Mouse (Mus musculus): Measurements from ENCODE around the gene Il25. TPM values are rescaled to one million over a fixed set of nuclear protein-coding genes. Genes with fewer than 3 reads are reported as not detected.

The Il25 gene
- polyA plus RNA-seq, 1 experiment from 2014 or later, result not detected

GRCm38 (mm10) chr14:54908682-54909081 lies 23.8 kb upstream of the Il25 start:
- no peak overlapping the region for H3K4me2 ChIP-seq
- no peaks in the 10 kb centered on the region for H3K9me3 ChIP-seq
- H3K27ac ChIP-seq (replicated peaks), result no peak overlapping the region
- H3K4me3 ChIP-seq, result no peak overlapping the region
- H3K4me1 ChIP-seq, result peaks cover 28% of the 10 kb centered on the region
- H3K36me3 ChIP-seq, result peaks cover 63% of the 10 kb centered on the region
- no peak for ATAC-seq (ENCODE audit: extremely low read depth, insufficient number of reproducible peaks, low FRiP score, low TSS enrichment)
- WGBS, result 69% methylated on average over 7 of the region's 7 CpGs
- H3K27me3 ChIP-seq (replicated peaks), result peaks cover 4% of the 10 kb centered on the region; the same call in 1 of the 2 replicates
- peak overlapping the region; percentile 42; the same call in 1 of the 2 replicates for H3K9ac ChIP-seq

GRCm38 (mm10) chr14:54912109-54912850 lies 20.2 kb upstream of the Il25 start:
- peak overlapping the region; percentile 77 for H3K4me3 ChIP-seq
- peak overlapping the region; percentile 74 for H3K27ac ChIP-seq (replicated peaks)
- ATAC-seq (ENCODE audit: extremely low read depth, insufficient number of reproducible peaks, low FRiP score, low TSS enrichment), result peak; percentile 18; the same call in 1 of the 2 replicates
- H3K4me2 ChIP-seq, result peak overlapping the region; percentile 94
- H3K4me1 ChIP-seq, result peaks cover 29% of the 10 kb centered on the region
- WGBS, result 2% methylated on average over 59 of the region's 69 CpGs
- no peaks in the 10 kb centered on the region for H3K9me3 ChIP-seq
- peaks cover 50% of the 10 kb centered on the region for H3K36me3 ChIP-seq
- H3K9ac ChIP-seq, result peak overlapping the region; percentile 91
- peaks cover 4% of the 10 kb centered on the region; the same call in 1 of the 2 replicates for H3K27me3 ChIP-seq (replicated peaks)

DNA sequence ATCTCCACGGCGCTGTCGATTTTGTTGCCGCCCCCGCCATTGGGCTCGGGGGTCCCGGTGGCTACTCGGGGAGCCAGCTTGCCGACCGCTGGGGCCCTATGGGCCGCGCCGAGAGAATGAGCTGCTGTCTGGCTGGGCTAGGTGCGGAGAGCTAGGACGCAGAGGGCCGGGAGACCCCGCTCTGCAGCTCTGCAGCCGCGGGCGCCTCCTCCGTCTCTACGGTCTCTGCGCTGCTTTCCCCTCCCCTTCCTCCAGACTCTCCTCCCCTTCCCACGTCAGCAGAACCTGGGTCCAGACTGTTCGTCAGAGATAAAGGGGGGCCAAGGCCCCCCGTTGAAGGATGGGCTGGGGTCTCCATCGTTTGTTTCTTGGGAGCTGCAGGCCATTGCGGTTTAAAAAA lies 19.6 kb upstream of the Il25 start, which contains the start of gene Slc22a17:
Gene Slc22a17 (minus strand): TSS at position 247 of the 400 bp plus-strand sequence.
- peak within 1 kb of the TSS; percentile 94 for H3K4me2 ChIP-seq
- ATAC-seq (ENCODE audit: extremely low read depth, insufficient number of reproducible peaks, low FRiP score, low TSS enrichment), result peak; percentile 28; the same call in 1 of the 2 replicates
- H3K9me3 ChIP-seq, result no peaks in the 10 kb centered on the region
- H3K4me3 ChIP-seq, result peak within 1 kb of the TSS; percentile 77
- WGBS, result 1% methylated on average over 26 of the region's 28 CpGs
- H3K4me1 ChIP-seq, result peaks cover 29% of the 10 kb centered on the region
- H3K9ac ChIP-seq, result peak within 1 kb of the TSS; percentile 91
- H3K27me3 ChIP-seq (replicated peaks), result peaks cover 4% of the 10 kb centered on the region; the same call in 1 of the 2 replicates
- peaks cover 49% of the 10 kb centered on the region for H3K36me3 ChIP-seq
- H3K27ac ChIP-seq (replicated peaks), result peak within 1 kb of the TSS; percentile 74

DNA sequence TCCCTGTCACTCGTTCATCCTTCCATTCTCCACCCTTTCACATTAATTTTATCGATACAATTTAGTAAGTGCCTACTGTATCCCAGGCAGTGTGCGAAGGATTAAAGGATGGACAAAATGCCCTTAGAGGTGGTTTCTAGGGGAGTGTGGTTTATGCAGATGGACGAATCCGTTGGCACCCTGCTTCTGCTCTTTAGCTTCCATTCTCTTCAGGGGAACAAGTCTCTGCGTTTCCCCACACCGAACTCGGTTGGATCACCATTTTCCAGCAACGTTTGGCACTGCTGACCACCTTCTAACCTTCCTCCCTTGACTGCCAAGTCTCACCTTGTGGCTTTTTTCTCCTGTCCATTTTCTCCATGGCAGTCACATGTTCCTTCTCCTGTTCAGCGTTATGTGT lies 19.2 kb upstream of the Il25 start:
- no peak for ATAC-seq (ENCODE audit: extremely low read depth, insufficient number of reproducible peaks, low FRiP score, low TSS enrichment)
- Histone ChIP-seq H3K9ac (peak overlapping the region; percentile 91), H3K27me3 (replicated peaks) (peaks cover 4% of the 10 kb centered on the region; the same call in 1 of the 2 replicates), H3K4me2 (peak overlapping the region; percentile 94), H3K9me3 (no peaks in the 10 kb centered on the region), H3K27ac (replicated peaks) (peak overlapping the region; percentile 74; the same call in 1 of the 2 replicates), H3K36me3 (peaks cover 48% of the 10 kb centered on the region), H3K4me1 (peaks cover 29% of the 10 kb centered on the region), H3K4me3 (peak overlapping the region; percentile 77)
- WGBS, result 15% methylated on average over 10 of the region's 10 CpGs

- peaks cover 67% of the 10 kb centered on the region for H3K36me3 ChIP-seq
- H3K9me3 ChIP-seq, result no peaks in the 10 kb centered on the region; the same call in 1 of the 2 replicates
- no peak overlapping the region for H3K4me2 ChIP-seq
- peaks cover 3% of the 10 kb centered on the region for H3K27me3 ChIP-seq (replicated peaks)
- no peak overlapping the region for H3K9ac ChIP-seq
- H3K4me1 ChIP-seq, result peaks cover 17% of the 10 kb centered on the region
- H3K27ac ChIP-seq (replicated peaks), result no peak overlapping the region
- no peak overlapping the region for H3K4me3 ChIP-seq
- WGBS, result 86% methylated on average over 16 of the region's 16 CpGs
- no peak for ATAC-seq (ENCODE audit: extremely low read depth, insufficient number of reproducible peaks, low FRiP score, low TSS enrichment)
These were observed 12.3 kb upstream of the Il25 start for GRCm38 (mm10) chr14:54920076-54920685.

GRCm38 (mm10) chr14:54924641-54925348 lies 7.7 kb upstream of the Il25 start:
- Histone ChIP-seq H3K9ac (peak overlapping the region; percentile 91), H3K27ac (replicated peaks) (peak overlapping the region; percentile 93), H3K27me3 (replicated peaks) (peaks cover 42% of the 10 kb centered on the region), H3K4me3 (peak overlapping the region; percentile 66), H3K36me3 (peaks cover 27% of the 10 kb centered on the region), H3K4me2 (peak overlapping the region; percentile 96), H3K4me1 (peaks cover 44% of the 10 kb centered on the region), H3K9me3 (no peaks in the 10 kb centered on the region; the same call in 1 of the 2 replicates)
- peak; percentile 33; the same call in 1 of the 2 replicates for ATAC-seq (ENCODE audit: extremely low read depth, insufficient number of reproducible peaks, low FRiP score, low TSS enrichment)
- WGBS, result 26% methylated on average over 7 of the region's 7 CpGs

- H3K4me3 ChIP-seq, result peak within 1 kb of the TSS; percentile 66
- H3K9me3 ChIP-seq, result no peaks in the 10 kb centered on the region; the same call in 1 of the 2 replicates
- peaks cover 19% of the 10 kb centered on the region for H3K36me3 ChIP-seq
- WGBS, result 4% methylated on average over 57 of the region's 57 CpGs
- ATAC-seq (ENCODE audit: extremely low read depth, insufficient number of reproducible peaks, low FRiP score, low TSS enrichment), result peak; percentile 39
- H3K27me3 ChIP-seq (replicated peaks), result peaks cover 42% of the 10 kb centered on the region
- peak within 1 kb of the TSS; percentile 93 for H3K27ac ChIP-seq (replicated peaks)
- peak within 1 kb of the TSS; percentile 91 for H3K9ac ChIP-seq
- H3K4me1 ChIP-seq, result peaks cover 48% of the 10 kb centered on the region
- H3K4me2 ChIP-seq, result peak within 1 kb of the TSS; percentile 96
These were observed 6.8 kb upstream of the Il25 start, which contains the start of gene Efs for GRCm38 (mm10) chr14:54925349-54926342. TSS of gene Efs (minus strand) at chr14:54926126.

DNA sequence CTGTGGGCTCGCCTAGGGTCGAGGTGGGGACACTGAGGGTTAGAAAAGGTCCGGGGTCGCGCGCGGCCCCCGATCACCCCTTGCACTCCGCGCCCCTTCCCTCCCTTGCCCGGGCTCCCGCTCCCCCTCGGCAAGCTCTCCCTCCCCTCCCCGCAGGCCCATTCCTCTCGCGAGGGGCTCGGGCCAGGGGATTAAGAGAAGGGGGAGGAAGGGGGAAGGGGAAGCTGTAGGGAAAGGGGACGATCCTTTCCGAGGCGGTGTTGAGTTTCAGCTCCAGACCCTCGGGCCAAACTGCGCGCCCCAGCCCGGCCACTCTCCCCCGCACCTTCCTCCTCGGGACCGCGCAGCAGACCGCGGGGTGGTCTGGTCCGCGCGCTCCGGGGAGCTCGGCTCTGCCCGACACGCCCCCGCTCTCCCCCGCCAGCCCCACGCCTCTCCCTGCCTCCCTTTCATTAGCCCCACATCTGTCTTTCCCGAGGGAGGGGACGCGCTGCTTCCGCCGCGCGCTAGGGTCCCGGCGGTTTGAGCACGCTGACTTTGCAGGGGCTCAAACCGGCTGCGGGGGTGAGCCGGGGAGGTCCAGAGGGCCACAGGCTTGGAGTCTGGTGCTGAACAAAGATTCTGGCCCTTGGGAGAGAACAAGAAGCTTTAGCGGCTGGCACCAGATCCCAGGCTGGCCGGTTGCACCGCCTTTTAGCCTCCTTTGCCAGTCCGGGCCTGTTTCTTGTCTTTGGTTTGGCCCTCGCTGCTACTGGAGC lies 5.9 kb upstream of the Il25 start:
- H3K9me3 ChIP-seq, result no peaks in the 10 kb centered on the region; the same call in 1 of the 2 replicates
- peak overlapping the region; percentile 93 for H3K27ac ChIP-seq (replicated peaks)
- H3K4me2 ChIP-seq, result peak overlapping the region; percentile 96
- peak overlapping the region; percentile 66 for H3K4me3 ChIP-seq
- peaks cover 48% of the 10 kb centered on the region for H3K4me1 ChIP-seq
- under 1% methylated on average over 46 of the region's 58 CpGs for WGBS
- peaks cover 9% of the 10 kb centered on the region for H3K36me3 ChIP-seq
- H3K9ac ChIP-seq, result peak overlapping the region; percentile 91
- H3K27me3 ChIP-seq (replicated peaks), result peaks cover 42% of the 10 kb centered on the region
- peak; percentile 52; the same call in 1 of the 2 replicates for ATAC-seq (ENCODE audit: extremely low read depth, insufficient number of reproducible peaks, low FRiP score, low TSS enrichment)

DNA sequence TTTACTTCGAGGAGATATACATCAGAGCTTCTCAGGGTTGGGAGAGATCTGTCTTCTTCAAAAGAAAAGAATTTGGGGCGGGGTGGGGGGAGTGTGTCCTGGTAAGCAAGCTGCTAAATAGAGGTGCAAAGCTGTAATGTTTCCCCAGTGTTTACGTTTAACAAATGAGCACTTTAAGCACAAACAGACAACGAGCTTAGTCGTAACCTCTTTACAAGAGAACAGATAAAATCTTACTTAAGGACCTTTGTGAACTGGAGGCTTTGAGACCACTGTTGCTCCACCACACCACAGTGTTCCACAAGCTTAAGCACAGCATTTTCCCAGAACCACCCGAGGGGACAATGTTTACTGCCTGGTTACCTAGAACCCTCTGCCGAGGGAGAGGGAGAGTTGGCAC lies 5.2 kb upstream of the Il25 start:
- peak overlapping the region; percentile 96 for H3K4me2 ChIP-seq
- H3K4me3 ChIP-seq, result peak overlapping the region; percentile 66
- no peak for ATAC-seq (ENCODE audit: extremely low read depth, insufficient number of reproducible peaks, low FRiP score, low TSS enrichment)
- peaks cover 42% of the 10 kb centered on the region for H3K27me3 ChIP-seq (replicated peaks)
- 37% methylated on average over 7 of the region's 7 CpGs for WGBS
- peak overlapping the region; percentile 93 for H3K27ac ChIP-seq (replicated peaks)
- peak overlapping the region; percentile 91 for H3K9ac ChIP-seq
- peaks cover 48% of the 10 kb centered on the region for H3K4me1 ChIP-seq
- H3K9me3 ChIP-seq, result no peaks in the 10 kb centered on the region
- H3K36me3 ChIP-seq, result peaks cover 2% of the 10 kb centered on the region; the same call in 1 of the 2 replicates

Measured in heart, embryonic 13.5 days (tissue).